Mouse (Mus musculus) kidney, embryonic 16.5 days (tissue): ENCODE results near the gene Cd209f. TPM values are rescaled to one million over a fixed set of nuclear protein-coding genes. Genes with fewer than 3 reads are reported as not detected.

Experiments used
- polyA plus RNA-seq: library from polyadenylated mRNA; unstranded; fragments of >200 nt; fragmentation: Nextera tagmentation; extraction: Ambion mirVana; gene quantifications from 2 replicates; pipeline ENCODE4 v1.2.1, GENCODE M21; 2015

Gene Cd209f
- polyA plus RNA-seq, 1 experiment from 2014 or later: 0.14 TPM

Other genes with a start within 250 kb of the Cd209f start
- not detected in 2 replicates for gene Cd209d, start 227.3 kb downstream of the Cd209f start, polyA plus RNA-seq
- gene Cd209b, start 179.0 kb downstream of the Cd209f start, polyA plus RNA-seq: not detected in 2 replicates
- 0.40 and 0.59 TPM in 2 replicates for gene Cd209c, start 151.1 kb downstream of the Cd209f start, polyA plus RNA-seq
- gene Cd209g, start 28.3 kb upstream of the Cd209f start, polyA plus RNA-seq: not detected in 2 replicates
- gene Evi5l, start 60.7 kb upstream of the Cd209f start, polyA plus RNA-seq: 27.6 and 30.3 TPM in 2 replicates
- gene Prr36, start 111.6 kb upstream of the Cd209f start, polyA plus RNA-seq: 4.7 TPM in 2 replicates
- 1.4 and 1.6 TPM in 2 replicates for gene Lrrc8e, start 121.0 kb upstream of the Cd209f start, polyA plus RNA-seq
- gene Map2k7, start 132.9 kb upstream of the Cd209f start, polyA plus RNA-seq: 30.6 and 33.6 TPM in 2 replicates
- 1.2 and 1.3 TPM in 2 replicates for gene Gm49320, start 133.0 kb upstream of the Cd209f start, polyA plus RNA-seq
- 4.2 and 4.8 TPM in 2 replicates for gene Tgfbr3l, start 142.4 kb upstream of the Cd209f start, polyA plus RNA-seq
- gene Snapc2, start 147.2 kb upstream of the Cd209f start, polyA plus RNA-seq: 60.1 and 61.9 TPM in 2 replicates
- gene Ctxn1, start 153.4 kb upstream of the Cd209f start, polyA plus RNA-seq: 109 and 118 TPM in 2 replicates
- gene Timm44, start 170.1 kb upstream of the Cd209f start, polyA plus RNA-seq: 76.8 and 86.1 TPM in 2 replicates
- gene Ccl25, start 219.4 kb upstream of the Cd209f start, polyA plus RNA-seq: 15.5 and 20.6 TPM in 2 replicates
- 231 and 245 TPM in 2 replicates for gene Elavl1, start 219.6 kb upstream of the Cd209f start, polyA plus RNA-seq